Mouse (Mus musculus): ENCODE data around the gene Zfand3.

Zfand3 gene

GRCm38 (mm10) chr17:29998566-29999295 lies 5.8 kb upstream of the Zfand3 start:
- DNase-seq = no peak

GRCm38 (mm10) chr17:30005103-30005443 lies 540 bp downstream of the Zfand3 start:
- DNase-seq = no peak

DNA sequence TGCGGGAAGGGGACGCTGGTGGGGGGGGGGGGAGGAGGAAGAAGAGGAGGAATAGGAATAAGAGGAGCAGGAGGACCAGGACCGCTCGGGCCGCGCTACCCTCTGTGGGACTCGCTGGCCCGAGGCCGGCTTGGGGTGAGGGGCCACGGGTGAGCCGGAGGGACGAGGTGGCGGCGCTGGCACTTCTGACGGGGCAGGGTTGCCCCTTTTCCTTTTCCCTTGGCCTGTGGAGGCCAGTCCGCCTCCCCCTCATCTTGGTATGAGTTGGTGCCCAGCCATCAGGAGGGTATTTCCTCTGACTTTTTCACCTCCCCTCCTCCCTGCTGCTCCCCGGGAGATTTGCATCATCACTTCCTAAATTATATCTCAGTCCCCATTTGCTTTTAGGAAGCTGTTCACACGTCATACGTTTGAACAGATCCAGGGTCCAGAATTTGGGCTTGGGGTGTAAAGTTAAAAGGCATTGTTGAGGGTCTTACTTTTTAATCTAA lies 963 bp downstream of the Zfand3 start:
- peak; percentile 30 to 59 for DNase-seq

- DNase-seq = no peak
Observed at GRCm38 (mm10) chr17:30006877-30007276, 2.3 kb downstream of the Zfand3 start.

GRCm38 (mm10) chr17:30007883-30008282 lies 3.4 kb downstream of the Zfand3 start:
- peak; percentile 62 to 82 for DNase-seq

DNA sequence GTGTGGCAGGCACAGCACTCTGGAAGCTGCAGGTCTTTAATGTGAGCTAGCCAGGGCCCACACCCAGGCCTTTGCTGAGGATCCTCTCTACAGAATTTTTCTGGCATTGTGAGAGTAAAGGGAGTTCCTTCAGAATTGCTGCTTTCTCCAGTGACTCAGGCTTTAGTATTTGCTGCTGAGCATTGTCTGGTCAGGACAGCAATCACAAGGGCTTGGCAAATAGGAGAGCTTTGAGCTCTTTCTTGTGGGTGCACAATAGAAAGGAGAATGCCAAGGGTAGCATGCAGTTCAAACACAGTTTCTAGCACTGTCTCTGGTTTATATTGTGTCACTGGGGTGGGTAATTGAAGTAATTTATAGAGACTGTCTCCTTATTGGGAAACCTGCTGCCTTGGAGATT lies 3.9 kb downstream of the Zfand3 start:
- DNase-seq = no peak

DNA sequence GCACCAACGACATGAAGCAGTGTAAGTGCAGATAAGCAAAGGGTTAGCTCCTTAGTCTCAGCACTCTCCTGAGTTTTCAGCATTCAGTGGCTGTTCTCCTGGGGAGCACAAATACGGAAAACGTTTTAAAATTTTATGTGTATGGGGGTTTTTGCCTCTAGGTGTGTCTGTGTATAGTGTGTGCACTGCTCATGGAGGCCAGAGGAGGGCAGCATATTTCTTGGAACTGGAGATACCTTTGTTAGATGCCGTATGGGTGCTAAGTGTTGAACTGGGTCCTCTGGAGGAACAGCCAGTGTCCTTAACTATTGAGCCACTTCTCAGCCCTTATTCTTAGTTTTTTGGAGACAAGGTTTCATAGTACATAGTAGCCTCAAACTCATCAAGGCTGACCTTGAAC lies 10.1 kb downstream of the Zfand3 start:
- no peak for DNase-seq

- DNase-seq = no peak
Observed at GRCm38 (mm10) chr17:30018927-30019610, 14.5 kb downstream of the Zfand3 start.

DNA sequence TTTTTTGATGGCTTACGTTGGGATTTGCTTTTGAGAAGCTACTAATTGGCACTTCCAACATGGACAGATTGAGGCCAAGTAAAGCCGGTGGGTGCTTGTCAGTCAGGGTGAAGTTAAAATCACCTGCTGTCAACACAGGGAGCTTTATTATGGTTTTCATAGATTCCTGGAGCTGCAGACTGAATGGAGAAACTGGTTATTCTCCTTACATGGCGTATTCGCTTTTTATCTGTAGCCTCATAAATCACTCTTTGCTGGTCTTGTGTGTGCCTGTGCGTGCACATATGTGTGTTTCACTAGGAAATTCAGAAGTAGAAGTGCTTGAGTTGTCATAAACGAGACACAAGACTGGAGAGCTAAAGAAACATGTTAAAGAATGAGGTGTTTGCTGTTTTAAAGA lies 15.4 kb downstream of the Zfand3 start:
- DNase-seq = no peak

GRCm38 (mm10) chr17:30024651-30025050 lies 20.1 kb downstream of the Zfand3 start:
- peak; percentile 82 to 92 for DNase-seq

GRCm38 (mm10) chr17:30026617-30027016 lies 22.1 kb downstream of the Zfand3 start:
- peak in 1 of 2 experiments; percentile 51 for DNase-seq

GRCm38 (mm10) chr17:30027343-30028029 lies 23.0 kb downstream of the Zfand3 start:
- DNase-seq = peak; percentile 61 to 78

DNA sequence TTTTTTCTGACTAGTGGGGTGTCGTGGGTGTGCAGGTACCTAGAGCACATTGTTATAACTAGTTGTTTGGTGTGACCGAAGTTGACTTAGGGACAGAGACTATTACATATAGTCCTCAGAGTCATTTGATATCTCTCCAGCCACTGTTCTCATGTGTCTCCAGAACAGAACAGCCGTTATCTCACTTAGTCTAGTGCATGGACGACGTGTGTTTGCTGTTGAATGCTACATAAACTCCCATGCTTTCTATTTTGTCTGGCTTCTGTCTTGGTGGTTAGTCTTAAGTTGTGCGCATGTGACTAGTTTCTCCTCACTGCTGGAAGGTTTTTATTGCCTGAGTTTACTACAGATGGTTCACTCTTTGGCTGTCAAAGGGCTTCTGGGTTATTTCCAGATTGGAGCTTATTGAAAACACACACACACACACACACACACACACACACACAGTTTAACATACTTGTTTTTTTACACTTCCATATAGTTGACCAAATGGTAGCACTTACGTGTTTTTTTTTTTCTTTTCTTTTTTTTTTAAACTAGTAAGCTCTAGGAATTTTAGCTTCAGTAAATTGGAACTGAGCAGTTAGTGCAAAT lies 25.2 kb downstream of the Zfand3 start:
- no peak for DNase-seq

- no peak for DNase-seq
Observed at GRCm38 (mm10) chr17:30032796-30033195, 28.3 kb downstream of the Zfand3 start.

GRCm38 (mm10) chr17:30033991-30034390 lies 29.5 kb downstream of the Zfand3 start:
- DNase-seq = no peak

- DNase-seq = no peak
Observed at GRCm38 (mm10) chr17:30035216-30036005, 30.9 kb downstream of the Zfand3 start.

GRCm38 (mm10) chr17:30043163-30043822 lies 38.8 kb downstream of the Zfand3 start:
- no peak for DNase-seq

DNA sequence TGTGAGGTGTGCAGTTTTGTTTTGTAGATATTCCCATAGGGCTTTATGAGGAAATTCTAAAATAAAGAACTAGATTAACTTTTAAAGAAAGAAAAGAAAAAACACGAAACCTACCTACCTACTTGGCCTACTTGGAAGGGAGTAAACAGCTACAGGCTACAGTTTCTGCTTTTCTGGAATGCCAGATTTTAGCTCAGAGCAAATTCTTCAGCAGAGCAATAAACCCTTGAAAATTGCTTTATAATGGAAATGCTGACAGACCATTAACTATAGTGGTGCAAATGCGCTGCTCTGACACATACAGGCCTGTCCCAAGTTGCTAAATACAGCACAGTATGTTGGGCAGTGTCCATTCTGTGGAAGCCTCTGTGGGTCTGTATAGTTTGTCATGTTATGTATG lies 40.6 kb downstream of the Zfand3 start:
- no peak for DNase-seq

DNA sequence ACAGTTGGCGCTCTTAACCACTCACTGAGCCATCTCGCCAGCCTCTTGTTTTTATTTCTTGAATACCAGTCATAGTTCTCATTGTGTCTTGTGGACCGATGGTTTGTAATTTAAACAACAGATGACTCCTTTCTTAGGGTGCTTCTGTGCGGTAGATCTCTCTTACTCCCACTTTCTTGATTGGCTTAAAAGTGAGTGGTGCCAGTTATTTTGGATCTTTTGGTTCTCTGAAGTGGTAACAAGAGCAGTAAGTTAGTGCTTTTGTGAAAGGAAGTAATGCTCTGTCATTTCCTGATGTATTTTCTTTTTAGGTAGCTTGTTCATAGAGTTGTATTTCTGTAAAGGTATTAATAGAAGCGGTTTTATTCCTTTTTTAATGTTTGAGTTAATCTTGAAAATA lies 42.1 kb downstream of the Zfand3 start:
- DNase-seq = no peak

DNA sequence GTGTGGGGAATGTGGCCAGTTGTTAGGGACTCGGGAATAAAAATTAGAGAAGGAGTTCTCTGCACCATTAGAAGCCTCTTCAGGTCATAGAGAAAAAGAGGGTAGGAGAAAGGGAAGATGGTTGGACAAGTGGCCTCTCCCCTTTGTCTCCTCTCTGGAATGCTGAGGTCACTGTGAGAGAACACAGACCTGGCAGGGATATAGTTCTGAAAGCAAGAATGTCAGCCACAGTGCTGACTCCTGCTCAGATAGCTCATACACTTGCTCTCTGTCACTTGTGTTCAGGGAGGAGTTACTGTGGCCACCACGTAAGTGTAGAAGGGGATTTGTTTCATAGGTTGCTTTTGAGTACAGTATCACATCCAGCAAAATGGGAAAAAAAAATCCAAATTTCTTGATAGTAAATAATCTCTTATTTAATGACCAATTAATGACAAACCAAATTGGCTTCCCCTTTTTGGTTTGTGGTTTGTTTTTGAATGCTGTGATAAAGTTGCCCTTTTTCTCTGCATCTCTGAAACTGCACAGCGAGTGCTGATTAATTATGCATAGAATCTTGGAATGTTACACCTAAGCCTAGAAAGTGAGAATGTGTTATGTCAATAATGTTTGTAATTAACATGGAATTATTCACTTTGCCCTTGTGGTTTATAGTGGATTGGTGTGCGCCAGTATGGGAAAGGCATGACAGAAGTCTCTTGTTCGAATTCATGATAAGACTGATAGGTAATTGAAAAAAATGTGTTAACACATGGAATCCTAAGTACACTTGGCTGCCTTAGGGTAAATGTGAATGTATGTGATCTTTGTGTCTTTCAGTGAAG lies 47.2 kb downstream of the Zfand3 start:
- no peak for DNase-seq

GRCm38 (mm10) chr17:30052347-30052742 lies 47.8 kb downstream of the Zfand3 start:
- DNase-seq = no peak

All from kidney, postnatal 25 days (tissue).